Comparison of ENCODE assay signal across 9 mouse cellular contexts in genomic region chr7:135479322-135479880, GRCm38 (mm10). TPM values are rescaled to one million over a fixed set of nuclear protein-coding genes. Genes with fewer than 3 reads are reported as not detected.
DNase-seq lines count a peak whose midpoint lies in the region; ATAC-seq and TF ChIP-seq lines count a peak whose summit lies in the region.
"Had no signal": no experiment of that assay in that cellular context is flagged by ENCODE, and none has a peak within 500 bp of the region (broad histone marks: within the 10 kb centered on the region; RNA-seq: fewer than 3 reads in every experiment).

No protein-coding gene starts in this region.

- H3K4me3 ChIP-seq in ES-E14 (ENCODE audit: insufficient read depth in 1 of 2, low read depth in 1 of 2, low read length in 2 of 2, poor library complexity in 1 of 2, severe bottlenecking in 1 of 2), result peak overlapping the region in 1 of 2 experiments; percentile 18; a peak in 1 of 4 replicates
- no peak overlapping the region for H3K4me3 ChIP-seq in hindbrain, embryonic 14.5 days (replicated peaks; ENCODE audit: low read length)

- H3K9ac ChIP-seq in ES-E14 (ENCODE audit: insufficient read depth, low read depth, low read length, poor library complexity, severe bottlenecking), result no peak overlapping the region
- no peak overlapping the region for H3K9ac ChIP-seq in hindbrain, embryonic 14.5 days

- peaks cover 23% of the 10 kb centered on the region for H3K27me3 ChIP-seq in hindbrain, embryonic 14.5 days (ENCODE audit: control insufficient read depth, insufficient read depth, low read length)

- ATAC-seq in hindbrain, embryonic 14.5 days (ENCODE audit: low FRiP score), result no peak

- peak; percentile 49 for DNase-seq in left cerebral cortex, postnatal 4 days
- DNase-seq in left cerebral cortex, adult 11 months (ENCODE audit: low spot score), result no peak
- DNase-seq in ES-E14 (ENCODE audit: low read depth, low spot score), result peak; percentile 75
- peak; percentile 58 for DNase-seq in adrenal gland, postnatal 10 days
- DNase-seq in hindbrain, embryonic 14.5 days (ENCODE audit: low spot score), result peak; percentile 65
- DNase-seq in layer of hippocampus, adult 11-12 months (ENCODE audit: low spot score), result no peak
- DNase-seq in gastrocnemius, postnatal 4 days (ENCODE audit: low spot score in 2 of 2), result no peak
- DNase-seq in urinary bladder, postnatal 36 days (ENCODE audit: low spot score in 2 of 2), result no peak

- in situ Hi-C loops in ES-E14 (cut with MboI; ENCODE audit: low sequenced_read_pairs in 2 of 2, unreplicated experiment in 2 of 2), result no loop called here

- intact Hi-C loops in left cerebral cortex, postnatal 4 days (cut with DNase I), result no loop called here

- no peak overlapping the region for H3K27ac ChIP-seq in ES-E14 (ENCODE audit: insufficient read depth, low read depth, low read length, poor library complexity, severe bottlenecking)
- no peak overlapping the region for H3K27ac ChIP-seq in hindbrain, embryonic 14.5 days

- peaks cover 2 to 16% of the 10 kb centered on the region in 2 experiments; a peak in 3 of 4 replicates for H3K4me1 ChIP-seq in ES-E14 (ENCODE audit: control insufficient read depth in 2 of 2, insufficient read depth in 2 of 2, low read length in 2 of 2, poor library complexity in 1 of 2)
- H3K4me1 ChIP-seq in hindbrain, embryonic 14.5 days (replicated peaks; ENCODE audit: control insufficient read depth, insufficient read depth, low read length), result peaks cover 6% of the 10 kb centered on the region; the same call in 1 of the 2 replicates

- no peaks in the 10 kb centered on the region for H3K36me3 ChIP-seq in ES-E14 (ENCODE audit: control insufficient read depth, insufficient read depth, low read length, poor library complexity, severe bottlenecking)
- H3K36me3 ChIP-seq in hindbrain, embryonic 14.5 days (replicated peaks; ENCODE audit: control insufficient read depth, insufficient read depth), result no peaks in the 10 kb centered on the region

- WGBS in hindbrain, embryonic 14.5 days, result 27% methylated on average over 10 of the region's 10 CpGs

- no peak overlapping the region for H3K4me2 ChIP-seq in hindbrain, embryonic 14.5 days (replicated peaks)

- H3K9me3 ChIP-seq in ES-E14 (ENCODE audit: control insufficient read depth, insufficient read depth, low read depth, low read length), result no peaks in the 10 kb centered on the region
- no peaks in the 10 kb centered on the region for H3K9me3 ChIP-seq in hindbrain, embryonic 14.5 days (ENCODE audit: control insufficient read depth, low read length)

TF ChIP-seq in ES-E14, 5 proteins besides CTCF, POLR2A, EP300 and RAD21:
- peak; percentile 90 for TF ChIP-seq MAFK (IDR thresholded peaks at IDR 0.05; ENCODE audit: insufficient read depth, low read depth, low read length)
- no peak for TF ChIP-seq ZNF384 (IDR thresholded peaks at IDR 0.05; ENCODE audit: low read depth, low read length)

RNA-seq across cellular contexts. Expression of gene Clrn3, which starts 49.1 kb away (rescaled TPM):
- not detected for total RNA-seq in left cerebral cortex, postnatal 4 days (2021)
- total RNA-seq in ES-E14 (2012; rRNA removed), result not detected in 2 replicates
- total RNA-seq in adrenal gland, postnatal 10 days (2021), result not detected
- polyA plus RNA-seq in hindbrain, embryonic 14.5 days (2014; fragmentation: Nextera tagmentation; extraction: Ambion mirVana), result not detected in 2 replicates
- total RNA-seq in gastrocnemius, postnatal 4 days (2021), result not detected
- polyA plus RNA-seq: spleen, adult 2 months had no signal

RNA-seq across cellular contexts. Expression of gene Ptpre, which starts 57.9 kb away (rescaled TPM):
- 10 to 100 TPM; 25.1 to 26.2 TPM for total RNA-seq in left cerebral cortex, postnatal 4 days (2021)
- 1.1 and 1.3 TPM in 2 replicates for total RNA-seq in ES-E14 (2012; rRNA removed)
- total RNA-seq in adrenal gland, postnatal 10 days (2021), result 1 to 10 TPM; 4.1 to 8.0 TPM
- 6.9 and 7.9 TPM in 2 replicates for polyA plus RNA-seq in hindbrain, embryonic 14.5 days (2014; fragmentation: Nextera tagmentation; extraction: Ambion mirVana)
- 10 to 100 TPM in 1 of 2 experiments, 1 to 10 TPM in 1; 9.2 to 10.3 TPM for total RNA-seq in gastrocnemius, postnatal 4 days (2021)

Comparison
In these comparisons a context has a peak if more than half of its experiments do, and no peak if none do; other contexts are left out.
1. DNase-seq: peak in left cerebral cortex, postnatal 4 days (single experiment), ES-E14 (single experiment), adrenal gland, postnatal 10 days (single experiment) and hindbrain, embryonic 14.5 days (single experiment); none in left cerebral cortex, adult 11 months (single experiment), layer of hippocampus, adult 11-12 months (single experiment), gastrocnemius, postnatal 4 days (0 of 2) and urinary bladder, postnatal 36 days (0 of 2).